Mouse (Mus musculus) adrenal gland, postnatal 4 days (tissue): ENCODE data around the gene Hdlbp. TPM values are rescaled to one million over a fixed set of nuclear protein-coding genes. Genes with fewer than 3 reads are reported as not detected.
"Not testable (repeated sequence)": the region's sequence is repeated elsewhere in the genome, so short reads cannot be mapped to it uniquely, and the experiment has no call there.

ENCODE experiments used
- DNase-seq, 2 experiments: peaks; one replicate each; pipeline ENCODE4 v3.0.0; 2021 to 2022; ENCODE audit warnings: low spot score in 2 of 2, mixed read lengths in 2 of 2
- long read RNA-seq, 2 experiments: library from polyadenylated mRNA; stranded (forward); transcript quantifications; one replicate each; pipeline ENCODE4 v2.0.0; 2021
- total RNA-seq, 2 experiments: library from RNA; stranded (reverse); gene quantifications; 2 replicates each; pipeline ENCODE4 v1.2.3; 2021

Hdlbp gene
- total RNA-seq = 100 to 1,000 TPM; 306 to 308 TPM
- long read RNA-seq, experiment 1, full-length matches to known transcripts = 30 of 68 reads
- long read RNA-seq, experiment 1, partial matches to known transcripts = 13 of 68 reads
- long read RNA-seq, experiment 1, other reads (novel, unspliced or antisense) = 25 of 68 reads
- long read RNA-seq, experiment 2, full-length matches to known transcripts = 99 of 194 reads
- long read RNA-seq, experiment 2, partial matches to known transcripts = 57 of 194 reads
- long read RNA-seq, experiment 2, other reads (novel, unspliced or antisense) = 38 of 194 reads

- DNase-seq = peak; percentile 96 to 98
Measured at GRCm38 (mm10) chr1:93478586-93479475, at the start of gene Hdlbp. Gene Hdlbp (minus strand): TSS chr1:93478815.

- no peak for DNase-seq
Measured at GRCm38 (mm10) chr1:93522325-93522724, 43.7 kb upstream of the Hdlbp start.

- no peak for DNase-seq
Measured at GRCm38 (mm10) chr1:93521491-93521890, 42.9 kb upstream of the Hdlbp start.

- DNase-seq = no peak
Measured at GRCm38 (mm10) chr1:93513221-93513620, 34.6 kb upstream of the Hdlbp start.

GRCm38 (mm10) chr1:93512351-93512690 is 33.7 kb upstream of the Hdlbp start:
- no peak for DNase-seq

- peak; percentile 83 to 91 for DNase-seq
Measured at GRCm38 (mm10) chr1:93511585-93512350, 33.2 kb upstream of the Hdlbp start, which contains the start of gene Farp2. Gene Farp2 (plus strand): TSS chr1:93512079.

GRCm38 (mm10) chr1:93508576-93508975 is 30.0 kb upstream of the Hdlbp start:
- DNase-seq = not testable (repeated sequence)

GRCm38 (mm10) chr1:93506944-93507676 is 28.5 kb upstream of the Hdlbp start:
- no peak for DNase-seq

GRCm38 (mm10) chr1:93495312-93495711 is 16.7 kb upstream of the Hdlbp start:
- DNase-seq = no peak

- not testable (repeated sequence) for DNase-seq
Measured at GRCm38 (mm10) chr1:93486302-93486701, 7.7 kb upstream of the Hdlbp start.

GRCm38 (mm10) chr1:93479476-93480083 is 965 bp upstream of the Hdlbp start:
- DNase-seq = peak in 1 of 2 experiments; percentile 16

GRCm38 (mm10) chr1:93477758-93478585 is 643 bp downstream of the Hdlbp start:
- peak; percentile 96 to 98 for DNase-seq

- DNase-seq = no peak
Measured at GRCm38 (mm10) chr1:93475694-93476093, 2.9 kb downstream of the Hdlbp start.

GRCm38 (mm10) chr1:93468626-93469025 is 10.0 kb downstream of the Hdlbp start:
- no peak for DNase-seq

GRCm38 (mm10) chr1:93465746-93466145 is 12.9 kb downstream of the Hdlbp start:
- no peak for DNase-seq

GRCm38 (mm10) chr1:93465066-93465465 is 13.5 kb downstream of the Hdlbp start:
- DNase-seq = no peak

- DNase-seq = no peak
Measured at GRCm38 (mm10) chr1:93459101-93459500, 19.5 kb downstream of the Hdlbp start.

GRCm38 (mm10) chr1:93458357-93458756 is 20.3 kb downstream of the Hdlbp start:
- no peak for DNase-seq

GRCm38 (mm10) chr1:93453721-93454255 is 24.8 kb downstream of the Hdlbp start:
- no peak for DNase-seq
